Mouse (Mus musculus): ENCODE results near the gene Slc22a6.

The Slc22a6 gene

GRCm38 (mm10) chr19:8617904-8618303, at the start of gene Slc22a6:
Gene Slc22a6 (plus strand): TSS chr19:8618039.
- DNase-seq (ENCODE audit: low spot score in 2 of 2) = no peak

- DNase-seq (ENCODE audit: low spot score in 2 of 2) = no peak
Observed at GRCm38 (mm10) chr19:8569453-8569863, 48.4 kb upstream of the Slc22a6 start.

- DNase-seq (ENCODE audit: low spot score in 2 of 2) = no peak
Observed at GRCm38 (mm10) chr19:8570341-8571040, 47.3 kb upstream of the Slc22a6 start.

GRCm38 (mm10) chr19:8571746-8572145, 46.1 kb upstream of the Slc22a6 start:
- no peak for DNase-seq (ENCODE audit: low spot score in 2 of 2)

- no peak for DNase-seq (ENCODE audit: low spot score in 2 of 2)
Observed at GRCm38 (mm10) chr19:8572485-8572884, 45.4 kb upstream of the Slc22a6 start.

- no peak for DNase-seq (ENCODE audit: low spot score in 2 of 2)
Observed at GRCm38 (mm10) chr19:8577432-8577831, 40.4 kb upstream of the Slc22a6 start.

- DNase-seq (ENCODE audit: low spot score in 2 of 2) = peak; percentile 35 to 40
Observed at GRCm38 (mm10) chr19:8578293-8578969, 39.4 kb upstream of the Slc22a6 start.

- DNase-seq (ENCODE audit: low spot score in 2 of 2) = no peak
Observed at GRCm38 (mm10) chr19:8578970-8579342, 38.9 kb upstream of the Slc22a6 start.

GRCm38 (mm10) chr19:8585298-8585697, 32.5 kb upstream of the Slc22a6 start:
- no peak for DNase-seq (ENCODE audit: low spot score in 2 of 2)

- DNase-seq (ENCODE audit: low spot score in 2 of 2) = no peak
Observed at GRCm38 (mm10) chr19:8585899-8586298, 31.9 kb upstream of the Slc22a6 start.

- no peak for DNase-seq (ENCODE audit: low spot score in 2 of 2)
Observed at GRCm38 (mm10) chr19:8586350-8586749, 31.5 kb upstream of the Slc22a6 start.

- no peak for DNase-seq (ENCODE audit: low spot score in 2 of 2)
Observed at GRCm38 (mm10) chr19:8587315-8587714, 30.5 kb upstream of the Slc22a6 start.

GRCm38 (mm10) chr19:8590954-8591353, 26.9 kb upstream of the Slc22a6 start, which contains the start of gene Slc22a8:
Gene Slc22a8 (plus strand): TSS chr19:8591254.
- no peak for DNase-seq (ENCODE audit: low spot score in 2 of 2)

GRCm38 (mm10) chr19:8592155-8592554, 25.7 kb upstream of the Slc22a6 start:
- no peak for DNase-seq (ENCODE audit: low spot score in 2 of 2)

GRCm38 (mm10) chr19:8592873-8593408, 24.9 kb upstream of the Slc22a6 start:
- no peak for DNase-seq (ENCODE audit: low spot score in 2 of 2)

- DNase-seq (ENCODE audit: low spot score in 2 of 2) = no peak
Observed at GRCm38 (mm10) chr19:8593833-8594232, 24.0 kb upstream of the Slc22a6 start.

GRCm38 (mm10) chr19:8594518-8594917, 23.3 kb upstream of the Slc22a6 start:
- DNase-seq (ENCODE audit: low spot score in 2 of 2) = no peak

GRCm38 (mm10) chr19:8597269-8597668, 20.6 kb upstream of the Slc22a6 start:
- DNase-seq (ENCODE audit: low spot score in 2 of 2) = no peak

- no peak for DNase-seq (ENCODE audit: low spot score in 2 of 2)
Observed at GRCm38 (mm10) chr19:8599229-8599628, 18.6 kb upstream of the Slc22a6 start.

GRCm38 (mm10) chr19:8601922-8602321, 15.9 kb upstream of the Slc22a6 start:
- no peak for DNase-seq (ENCODE audit: low spot score in 2 of 2)

GRCm38 (mm10) chr19:8602914-8603313, 14.9 kb upstream of the Slc22a6 start:
- DNase-seq (ENCODE audit: low spot score in 2 of 2) = no peak

- DNase-seq (ENCODE audit: low spot score in 2 of 2) = no peak
Observed at GRCm38 (mm10) chr19:8604536-8605240, 13.2 kb upstream of the Slc22a6 start.

GRCm38 (mm10) chr19:8605241-8605558, 12.6 kb upstream of the Slc22a6 start:
- DNase-seq (ENCODE audit: low spot score in 2 of 2) = no peak
